Mouse (Mus musculus) A20 (cell line): ENCODE data around the gene Usp47.

Experiments
- DNase-seq: peaks from one replicate; pipeline ENCODE4 v3.0.0-alpha.2; 2011; ENCODE audit warnings: low read depth, low spot score

Gene Usp47

DNA sequence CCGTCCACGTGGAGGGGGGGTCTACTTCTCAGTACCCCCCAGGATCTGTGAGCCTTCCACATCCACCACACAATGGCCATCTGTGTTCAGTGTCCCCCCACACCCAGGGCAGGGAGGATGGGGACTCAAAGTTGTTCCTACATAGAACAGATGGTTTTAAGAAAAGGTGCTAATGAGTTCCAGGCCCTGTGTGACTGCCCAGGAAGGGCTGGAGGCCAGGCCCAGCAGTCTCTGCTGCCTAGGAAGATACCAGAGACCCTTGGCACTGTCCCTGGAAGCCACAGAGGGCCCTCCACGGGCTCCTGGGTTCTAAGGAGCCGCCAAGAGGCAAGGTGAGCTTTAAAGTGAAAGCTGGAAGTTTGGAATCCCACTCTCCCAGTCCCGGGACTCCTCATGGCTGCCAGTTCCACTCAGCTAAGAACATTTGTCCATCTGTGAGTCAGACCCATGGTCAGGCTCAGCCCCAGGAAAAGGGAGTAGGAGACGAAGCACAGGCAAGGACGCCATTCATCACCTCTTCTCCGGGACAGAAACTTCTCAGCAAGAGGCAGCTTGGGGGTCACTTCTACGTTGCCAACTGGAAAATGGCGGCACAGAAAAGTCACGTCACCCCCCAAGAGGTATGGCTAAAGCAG is 98.7 kb downstream of the Usp47 start:
- DNase-seq = no peak

DNA sequence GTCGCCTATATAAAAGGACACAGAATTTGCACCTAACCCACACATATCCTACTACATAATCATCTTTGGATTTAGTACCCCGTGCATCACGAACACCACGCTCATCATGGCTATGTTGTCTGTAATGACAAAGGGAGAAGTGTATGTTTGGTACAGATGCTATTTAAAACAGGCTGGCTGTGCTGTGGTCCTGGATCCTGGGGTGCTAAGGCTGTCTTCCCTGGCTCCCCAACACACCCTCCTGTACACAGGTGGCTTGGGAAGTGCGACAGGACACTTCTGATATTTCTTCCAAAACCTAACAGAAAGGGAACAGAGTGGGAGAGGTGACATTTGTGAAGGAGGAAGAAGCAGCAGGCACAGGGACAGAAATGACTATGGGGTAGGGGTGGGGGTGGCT is 100.3 kb downstream of the Usp47 start:
- no peak for DNase-seq

DNA sequence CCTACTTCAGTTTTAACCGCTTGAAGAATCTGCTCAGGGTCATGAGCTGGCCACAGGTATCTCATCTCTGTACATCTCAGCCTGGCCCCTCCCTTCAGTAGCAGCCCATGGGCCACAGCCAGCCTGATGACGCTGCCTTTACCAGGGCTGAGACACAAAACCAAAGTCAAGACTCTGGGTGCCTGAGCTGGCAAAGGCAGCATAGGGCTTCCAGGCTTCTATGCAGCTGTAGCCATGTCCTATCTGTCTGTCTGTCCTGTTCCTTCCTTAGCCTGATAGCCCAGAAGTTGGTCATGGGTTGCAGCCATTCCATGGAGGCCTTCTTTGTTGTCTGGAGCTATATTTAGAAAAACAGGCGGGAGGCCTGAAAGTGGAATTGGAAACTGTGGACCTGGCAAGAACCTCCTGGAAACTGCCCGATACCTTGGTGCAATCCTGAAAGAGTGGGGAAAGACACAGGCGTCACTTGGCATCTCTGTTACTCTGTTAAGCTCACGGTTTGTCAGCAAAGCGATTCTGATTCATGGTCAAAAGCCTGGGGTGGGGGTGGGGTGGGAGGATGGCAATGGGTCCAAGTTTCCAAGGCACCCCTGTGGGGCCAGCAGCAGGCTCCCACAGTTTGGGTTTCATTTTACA is 102.4 kb downstream of the Usp47 start:
- no peak for DNase-seq

DNA sequence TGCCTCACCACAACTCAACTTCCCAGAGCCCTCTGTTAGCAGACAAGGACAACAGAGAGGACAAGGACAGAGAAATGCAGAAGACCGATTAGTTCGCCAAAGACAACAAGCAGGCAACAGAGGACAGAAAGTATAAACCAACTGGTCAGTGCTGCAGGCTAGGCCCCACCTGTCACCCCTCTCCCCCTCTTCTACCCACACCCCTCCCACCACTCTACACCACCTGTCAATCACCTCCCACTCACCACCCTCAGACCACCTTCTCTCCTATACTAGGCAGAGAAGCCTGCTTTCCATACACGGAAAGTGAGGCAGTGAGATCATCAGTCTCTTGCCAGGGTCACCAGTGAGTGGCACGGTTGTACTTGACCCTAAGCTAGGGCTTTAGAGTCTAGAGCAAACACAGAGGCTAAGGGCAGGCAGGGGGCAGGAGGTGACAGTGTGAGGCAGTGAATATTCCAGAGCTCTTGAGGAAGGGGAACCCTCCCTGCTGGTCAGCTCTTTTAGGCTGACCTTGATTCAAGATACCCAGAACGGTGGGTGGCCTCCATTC is 103.9 kb downstream of the Usp47 start:
- no peak for DNase-seq

DNA sequence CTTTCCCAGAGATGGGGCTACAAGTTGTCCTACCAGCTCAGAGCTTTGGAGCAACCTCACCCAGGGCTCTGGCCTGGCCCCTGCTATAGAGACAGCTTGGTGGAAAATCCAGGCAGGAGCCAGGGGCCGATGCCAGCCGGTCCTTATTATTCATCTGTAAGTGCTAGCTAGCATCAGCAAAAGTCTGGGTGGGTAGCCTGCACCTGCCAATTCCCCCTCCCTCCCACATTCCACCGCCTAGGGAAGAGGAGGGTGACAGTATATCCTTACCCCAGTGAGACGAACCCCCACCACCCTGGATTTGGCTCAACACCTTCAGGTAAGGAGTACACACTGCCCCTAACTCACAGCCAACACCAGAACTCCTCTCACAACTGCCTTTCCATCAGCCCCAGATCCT is 104.7 kb downstream of the Usp47 start:
- no peak for DNase-seq

DNA sequence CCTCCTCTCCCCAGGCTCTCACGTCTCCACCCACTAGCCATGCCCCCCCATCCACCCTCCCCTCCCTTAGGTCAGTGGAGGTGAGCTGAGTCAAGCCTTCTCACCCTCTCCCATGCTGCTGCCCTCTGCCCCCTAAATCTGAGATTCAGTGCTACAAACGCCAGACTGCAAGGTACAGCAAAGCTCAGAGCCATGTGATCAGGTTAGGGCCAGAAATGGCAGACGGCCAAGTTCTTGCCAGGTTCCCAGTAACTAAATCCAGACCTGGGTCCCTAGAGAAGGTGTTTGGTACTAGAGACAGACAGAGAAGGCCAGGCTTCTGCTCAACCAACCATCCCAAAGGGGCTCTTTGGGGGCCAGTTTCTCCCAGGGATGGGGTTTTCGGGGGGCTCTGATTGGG is 105.5 kb downstream of the Usp47 start:
- DNase-seq = no peak

DNA sequence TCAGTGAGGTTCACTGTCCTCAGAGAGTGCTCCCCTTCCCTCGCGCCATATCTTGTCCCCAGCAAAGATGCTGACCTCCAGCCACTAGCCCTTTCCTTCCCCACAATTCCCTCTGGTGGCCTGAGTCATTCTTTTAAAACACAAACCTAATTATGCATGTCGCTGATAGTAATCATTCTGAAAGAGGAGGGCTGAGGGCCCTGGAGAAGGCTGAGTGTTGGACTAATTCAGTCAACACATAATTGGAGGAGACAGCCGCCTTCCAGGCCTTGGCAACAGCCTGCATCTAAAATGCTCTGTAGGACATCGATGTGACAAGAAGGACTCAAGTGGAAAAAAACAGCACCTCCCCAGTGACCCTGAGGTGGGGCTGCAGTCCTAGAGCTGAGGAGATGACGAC is 106.5 kb downstream of the Usp47 start:
- DNase-seq = no peak

DNA sequence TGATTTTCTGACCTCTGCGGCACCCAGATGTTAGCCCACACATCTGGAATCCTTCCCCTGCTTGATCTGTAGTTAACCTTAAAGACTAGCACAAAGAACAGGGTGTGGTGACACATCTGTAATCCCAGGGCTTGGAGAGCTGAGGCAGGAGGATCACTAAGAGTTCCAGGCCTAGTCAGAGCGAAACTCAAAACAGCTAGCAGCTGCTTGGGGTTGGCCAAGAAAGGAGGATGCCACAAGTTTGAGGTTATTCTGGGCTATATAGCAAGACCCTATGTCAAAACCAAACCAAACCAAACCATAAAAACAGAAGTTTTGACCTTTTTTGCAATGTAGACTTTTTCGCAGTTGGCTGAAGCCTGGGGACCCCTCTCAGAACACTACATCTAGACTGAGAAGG is 107.4 kb downstream of the Usp47 start:
- peak; percentile 14 for DNase-seq

DNA sequence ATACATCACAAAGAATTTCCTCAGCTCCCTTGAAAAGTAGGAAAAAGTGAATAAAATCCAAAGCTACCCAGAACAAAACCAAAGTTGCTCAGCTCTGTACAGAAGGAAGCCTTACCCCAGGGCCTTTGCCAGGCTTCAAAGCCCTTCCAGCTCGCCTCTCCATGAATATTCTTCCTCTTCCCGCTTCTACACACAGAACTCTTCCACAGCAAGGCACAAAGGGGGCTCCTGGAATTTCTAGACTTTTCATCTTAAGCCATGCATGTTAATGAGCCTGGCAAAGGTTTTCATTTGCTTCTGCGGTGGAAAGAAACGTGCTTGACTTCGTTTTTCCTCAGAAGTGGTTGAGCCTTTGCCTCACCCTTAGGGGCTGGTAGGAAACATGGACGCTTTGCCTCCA is 108.7 kb downstream of the Usp47 start:
- DNase-seq = no peak

DNA sequence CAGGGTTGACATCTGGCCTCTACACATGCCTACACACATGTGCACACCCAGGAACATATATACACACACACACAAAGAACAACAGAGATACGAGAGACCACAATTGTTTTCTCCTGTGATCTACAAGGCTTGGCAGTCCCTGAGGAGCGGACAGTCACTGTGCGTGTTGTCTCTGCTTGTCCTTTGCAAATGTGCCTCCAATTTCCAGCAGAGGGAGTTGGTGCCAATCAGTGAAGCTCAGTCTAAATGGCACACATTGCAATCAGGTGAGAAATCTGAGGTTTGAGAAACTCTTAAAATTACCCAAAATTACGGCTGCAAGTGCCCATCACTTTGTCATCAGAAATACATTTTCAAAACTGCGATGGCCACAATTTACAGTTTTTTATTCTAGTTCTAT is 110.0 kb downstream of the Usp47 start:
- no peak for DNase-seq

DNA sequence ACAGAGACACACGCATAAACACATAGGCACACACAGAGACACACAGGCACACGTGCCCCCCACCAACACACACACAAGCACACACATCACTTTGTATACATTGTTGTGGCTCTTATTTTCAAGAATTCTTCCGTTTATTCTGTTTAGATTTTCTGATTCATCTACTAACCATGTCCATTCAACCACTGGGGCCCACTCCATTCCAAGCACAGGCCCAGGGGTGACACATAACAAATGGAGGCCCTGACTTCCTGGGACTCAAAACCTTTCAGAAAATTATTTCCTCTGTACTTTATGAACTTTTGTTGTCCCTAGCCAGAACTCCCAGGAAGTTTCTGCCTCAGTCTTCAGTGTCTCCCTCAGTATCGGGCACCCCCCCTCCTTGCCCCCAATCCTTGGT is 111.9 kb downstream of the Usp47 start:
- no peak for DNase-seq

DNA sequence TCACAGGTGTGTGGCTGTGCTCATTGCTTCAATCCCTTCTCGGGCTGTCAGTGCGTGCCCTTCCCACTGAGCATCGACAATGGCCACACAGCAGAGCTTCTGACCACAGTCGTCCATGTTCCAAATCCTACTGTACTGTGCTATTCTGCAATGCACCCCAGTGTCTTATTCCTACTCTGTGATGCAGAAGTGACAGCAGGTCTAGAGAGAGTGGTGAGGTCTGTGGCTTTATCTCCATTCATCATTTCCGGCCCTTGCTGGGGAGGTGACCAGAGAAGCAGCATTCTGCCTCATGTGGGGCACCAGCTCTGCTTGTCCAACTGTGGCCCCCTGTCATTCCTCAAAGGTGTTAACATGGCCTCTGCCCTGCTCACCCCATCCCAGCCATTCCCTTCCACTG is 113.2 kb downstream of the Usp47 start:
- no peak for DNase-seq

DNA sequence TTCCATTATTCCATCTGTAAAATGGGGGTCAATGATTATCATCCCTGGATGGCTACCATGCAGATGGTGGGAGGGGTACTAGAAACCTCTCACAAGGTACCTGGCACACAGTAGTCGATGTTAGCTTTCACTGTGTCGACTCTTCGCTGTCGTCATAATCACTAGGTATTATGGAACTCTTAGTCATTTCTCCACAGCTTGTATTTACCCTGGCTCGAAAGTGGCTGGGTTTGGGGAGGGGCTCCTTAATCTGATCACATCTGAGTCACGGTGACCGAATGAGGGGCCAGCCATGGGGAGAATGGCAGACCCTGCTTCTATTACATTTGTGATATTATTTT is 114.8 kb downstream of the Usp47 start:
- DNase-seq = no peak

DNA sequence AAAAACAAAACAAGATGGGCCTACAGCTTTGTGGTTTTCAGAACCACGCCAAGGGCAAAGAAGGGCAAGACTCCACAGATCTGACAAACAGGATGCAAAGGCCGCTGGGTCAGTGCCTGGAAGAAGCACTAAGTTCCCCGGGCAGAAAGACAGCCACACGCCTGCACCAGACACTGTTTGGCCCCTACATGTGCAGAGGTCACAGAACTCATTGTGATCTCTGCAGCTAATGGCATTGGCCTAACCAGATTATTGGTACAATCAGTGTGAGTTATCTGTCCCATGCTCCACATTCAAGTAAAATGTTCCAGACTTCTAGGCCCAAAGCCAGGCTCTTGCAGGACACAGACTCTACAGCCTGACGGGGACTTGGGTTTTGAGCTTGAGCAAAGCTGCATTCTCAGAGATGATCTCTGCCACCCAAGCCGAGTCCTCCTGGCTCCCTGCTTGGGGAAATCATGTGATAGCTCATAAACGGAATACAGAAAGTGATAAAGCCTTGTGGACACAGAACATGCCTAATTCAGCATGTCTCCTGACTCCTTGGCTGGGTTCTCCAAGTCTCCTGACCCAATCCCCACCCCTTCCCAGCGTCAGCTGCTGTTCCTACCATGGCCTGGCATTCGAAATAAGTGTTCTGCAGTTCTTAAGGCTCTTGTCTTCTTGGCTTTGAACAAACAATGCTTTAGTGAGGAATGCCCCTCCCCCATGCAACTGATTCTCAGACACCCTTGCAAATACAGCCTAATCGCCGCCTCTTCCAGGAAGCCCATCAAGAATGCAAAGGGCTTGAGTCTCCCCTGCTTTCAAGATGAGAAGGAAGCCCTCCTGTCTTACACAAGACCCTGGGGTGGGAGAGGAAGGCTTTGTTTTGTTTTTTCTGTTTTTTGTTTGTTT is 115.5 kb downstream of the Usp47 start:
- DNase-seq = no peak

DNA sequence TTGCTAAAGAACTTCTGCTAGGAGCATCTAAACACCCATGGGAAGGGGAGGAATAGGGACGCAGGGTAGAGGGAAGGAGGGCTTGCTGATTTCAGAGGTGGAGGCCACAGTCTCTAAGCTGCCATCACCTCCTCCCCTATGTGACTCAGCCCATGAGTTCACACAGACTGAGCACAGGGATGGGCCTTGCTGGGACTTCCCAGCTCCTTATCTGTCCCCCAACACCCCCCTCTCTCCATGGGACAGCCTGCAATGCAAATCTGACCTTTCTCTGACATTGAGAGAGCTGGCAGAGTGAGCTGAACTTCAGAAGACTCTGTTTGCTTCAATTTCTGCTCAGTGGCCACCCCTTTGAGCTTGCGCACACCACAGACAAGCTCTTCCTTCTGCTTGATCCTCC is 117.4 kb downstream of the Usp47 start:
- no peak for DNase-seq

DNA sequence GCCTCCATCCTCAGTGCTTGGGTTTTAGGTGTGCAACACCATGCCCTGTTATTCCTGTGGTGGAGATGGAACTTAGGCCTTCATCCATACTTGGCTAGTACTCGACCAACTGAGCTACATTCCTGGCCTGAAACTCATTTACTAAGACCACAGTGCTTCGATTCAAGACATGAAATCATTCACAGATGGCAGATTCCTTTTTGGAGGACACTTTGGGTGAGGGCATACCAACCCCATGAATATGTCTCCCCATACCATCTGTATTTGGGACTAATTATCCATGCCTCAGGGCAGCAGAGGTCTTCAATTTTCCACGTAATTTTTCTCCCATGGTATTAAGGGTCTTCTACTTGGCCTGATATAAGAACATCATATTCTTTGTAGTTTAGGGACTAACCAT is 119.3 kb downstream of the Usp47 start:
- no peak for DNase-seq

DNA sequence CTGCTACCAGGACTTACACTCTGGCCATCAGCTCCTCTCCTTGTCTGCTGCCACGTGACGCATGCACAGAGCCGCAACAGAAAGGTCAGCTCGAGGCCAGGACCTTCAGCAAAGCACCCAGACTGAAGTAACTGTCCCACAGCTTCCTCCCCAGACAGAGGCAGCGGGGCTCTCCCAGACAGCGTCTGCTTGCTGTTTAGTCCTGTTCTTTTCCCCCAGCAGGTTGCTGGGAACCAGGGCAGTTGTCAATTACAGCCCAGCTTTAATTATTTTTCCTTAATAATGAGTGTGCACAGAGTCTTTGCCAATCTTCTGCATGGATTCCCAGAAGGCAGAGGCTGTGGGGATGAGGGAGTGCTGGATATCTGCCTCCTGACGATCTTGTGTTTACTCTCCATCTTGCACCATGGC is 119.8 kb downstream of the Usp47 start:
- no peak for DNase-seq

DNA sequence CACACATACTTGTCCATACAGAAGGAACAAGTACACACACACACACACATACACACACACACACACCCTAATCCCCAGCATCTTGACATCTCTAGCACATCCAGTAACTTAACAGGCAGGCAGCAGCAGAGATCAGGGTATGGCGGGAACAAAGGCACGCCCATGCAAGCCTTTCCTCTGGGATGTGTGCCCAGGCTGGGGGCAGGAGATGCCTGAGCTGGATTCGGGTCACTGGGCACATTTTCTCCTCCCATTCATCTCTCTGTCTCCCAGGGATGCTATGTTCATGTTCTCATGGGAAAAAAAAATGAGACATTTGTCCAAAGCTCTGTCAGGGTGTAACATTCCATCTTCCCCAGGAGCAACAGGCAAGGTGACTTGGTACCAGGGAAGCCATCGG is 120.7 kb downstream of the Usp47 start:
- no peak for DNase-seq

DNA sequence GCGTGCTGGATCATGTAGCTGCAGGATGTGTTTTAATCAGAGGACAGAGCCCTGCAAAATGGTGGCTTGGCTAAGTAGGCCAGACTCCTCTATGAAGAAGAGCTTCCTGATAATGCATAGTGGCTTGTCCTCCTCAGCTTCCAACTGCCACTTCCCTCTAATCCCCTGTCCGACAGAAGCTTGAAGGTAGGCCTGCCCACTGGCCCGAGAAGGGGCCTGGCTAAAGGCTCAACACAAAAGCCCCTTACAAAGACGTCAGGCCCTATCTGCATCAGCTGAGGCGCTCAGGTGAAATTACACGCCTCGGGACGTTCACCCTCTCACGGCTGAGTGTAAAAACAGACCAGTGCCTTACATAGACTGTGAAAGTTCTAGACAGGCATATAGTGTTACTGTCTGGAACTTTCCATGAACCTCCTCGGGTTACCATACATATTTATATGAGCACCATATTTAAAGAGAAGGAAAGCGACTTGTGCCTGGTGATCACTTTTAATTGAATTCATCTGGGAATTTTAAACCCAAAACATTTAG is 121.4 kb downstream of the Usp47 start:
- DNase-seq = no peak

DNA sequence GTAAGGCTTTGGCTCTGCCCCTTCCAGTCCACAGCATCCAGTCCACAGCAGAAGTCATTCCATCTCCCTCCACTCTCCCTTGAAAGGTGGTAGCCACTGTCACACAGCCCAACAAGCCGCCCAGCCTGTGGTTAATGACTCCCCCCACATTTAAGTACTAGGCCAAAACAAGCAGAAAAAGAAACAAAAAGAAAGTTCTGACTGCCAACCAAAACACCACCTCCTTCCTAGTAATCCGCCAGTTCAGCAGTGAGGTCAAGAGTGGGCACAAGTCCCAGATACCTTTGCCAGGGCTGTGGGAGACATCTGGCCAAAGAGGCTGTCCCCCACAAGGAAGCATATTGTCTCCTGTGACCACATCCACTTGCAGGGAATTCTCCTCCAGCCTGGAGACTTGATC is 124.7 kb downstream of the Usp47 start:
- no peak for DNase-seq

DNA sequence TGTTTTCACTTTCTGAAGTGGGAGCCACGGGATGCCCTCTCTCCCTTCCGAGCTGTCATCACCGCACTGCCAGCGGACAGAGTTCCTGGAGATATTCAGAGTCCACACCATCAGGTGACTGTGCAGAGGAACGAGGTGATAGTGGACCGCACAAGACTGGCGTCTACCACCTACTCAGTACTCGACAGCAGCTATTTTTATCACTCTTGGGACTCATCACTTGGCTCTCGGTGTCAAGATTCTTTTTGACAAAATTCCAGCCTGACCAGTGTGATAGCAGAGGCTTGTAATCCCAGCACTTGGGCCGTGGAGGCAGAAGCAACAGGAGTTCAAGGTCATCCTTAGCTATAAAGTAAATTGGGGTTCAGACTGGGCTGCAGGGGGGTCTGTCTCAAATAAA is 125.8 kb downstream of the Usp47 start:
- DNase-seq = no peak

DNA sequence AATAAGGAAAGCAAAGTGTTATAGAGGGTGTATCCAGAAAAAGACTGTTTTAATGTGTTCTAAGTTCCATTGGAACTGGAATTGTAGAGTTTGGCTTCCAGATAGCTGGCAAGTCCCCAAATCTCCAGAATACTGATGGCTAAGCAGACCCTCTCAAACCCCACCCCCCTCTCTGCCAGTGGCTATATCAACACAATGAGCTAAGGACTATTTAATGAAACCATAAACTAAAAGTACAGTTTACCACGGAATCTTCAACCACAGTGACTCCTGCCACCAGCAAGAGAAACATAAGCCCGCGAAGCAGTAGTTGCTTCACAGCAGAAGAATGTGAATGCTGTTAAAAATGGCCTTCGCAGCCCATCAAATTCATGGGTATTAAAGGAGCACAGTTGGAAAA is 131.1 kb downstream of the Usp47 start:
- no peak for DNase-seq
